Mouse (Mus musculus): Measurements from ENCODE around the gene Nbea.

The Nbea gene

GRCm38 (mm10) chr3:56183159-56184133 is at the start of gene Nbea:
Nbea (minus strand) TSS chr3:56183701.
- in situ Hi-C loops (cut with MboI, MseI), result no loop called here

GRCm38 (mm10) chr3:56229283-56229682 is 45.8 kb upstream of the Nbea start:
- in situ Hi-C loops (cut with MboI, MseI), result loop anchor here (25.0 kb wide), 1 partner anchor 842 kb away; no protein-coding TSS in a partner anchor

GRCm38 (mm10) chr3:56215989-56216388 is 32.5 kb upstream of the Nbea start:
- in situ Hi-C loops (cut with MboI, MseI), result no loop called here

- in situ Hi-C loops (cut with MboI, MseI), result no loop called here
These were observed 20.5 kb upstream of the Nbea start for GRCm38 (mm10) chr3:56203968-56204367.

- in situ Hi-C loops (cut with MboI, MseI), result no loop called here
These were observed 4.7 kb upstream of the Nbea start for GRCm38 (mm10) chr3:56188238-56188637.

GRCm38 (mm10) chr3:56187131-56187779 is 3.8 kb upstream of the Nbea start:
- in situ Hi-C loops (cut with MboI, MseI), result no loop called here

- in situ Hi-C loops (cut with MboI, MseI), result no loop called here
These were observed 936 bp downstream of the Nbea start for GRCm38 (mm10) chr3:56182371-56183158.

GRCm38 (mm10) chr3:56181991-56182370 is 1.5 kb downstream of the Nbea start:
- in situ Hi-C loops (cut with MboI, MseI), result no loop called here

GRCm38 (mm10) chr3:56181025-56181424 is 2.5 kb downstream of the Nbea start:
- in situ Hi-C loops (cut with MboI, MseI), result no loop called here

- in situ Hi-C loops (cut with MboI, MseI), result no loop called here
These were observed 25.6 kb downstream of the Nbea start for GRCm38 (mm10) chr3:56157864-56158263.

GRCm38 (mm10) chr3:56126674-56127073 is 56.8 kb downstream of the Nbea start:
- in situ Hi-C loops (cut with MboI, MseI), result no loop called here

GRCm38 (mm10) chr3:56116647-56117046 is 66.9 kb downstream of the Nbea start:
- in situ Hi-C loops (cut with MboI, MseI), result no loop called here

GRCm38 (mm10) chr3:56108101-56108500 is 75.4 kb downstream of the Nbea start:
- in situ Hi-C loops (cut with MboI, MseI), result no loop called here

GRCm38 (mm10) chr3:56097105-56097504 is 86.4 kb downstream of the Nbea start:
- in situ Hi-C loops (cut with MboI, MseI), result no loop called here

- in situ Hi-C loops (cut with MboI, MseI), result no loop called here
These were observed 104.4 kb downstream of the Nbea start for GRCm38 (mm10) chr3:56079015-56079612.

GRCm38 (mm10) chr3:56067849-56068248 is 115.7 kb downstream of the Nbea start:
- in situ Hi-C loops (cut with MboI, MseI), result no loop called here

GRCm38 (mm10) chr3:56066360-56067040 is 117.0 kb downstream of the Nbea start:
- in situ Hi-C loops (cut with MboI, MseI), result no loop called here

GRCm38 (mm10) chr3:56065234-56065633 is 118.3 kb downstream of the Nbea start:
- in situ Hi-C loops (cut with MboI, MseI), result no loop called here

- in situ Hi-C loops (cut with MboI, MseI), result no loop called here
These were observed 137.7 kb downstream of the Nbea start for GRCm38 (mm10) chr3:56045659-56046336.

GRCm38 (mm10) chr3:56043091-56043490 is 140.4 kb downstream of the Nbea start:
- in situ Hi-C loops (cut with MboI, MseI), result no loop called here

Measured in regulatory T cell (primary cell).